24 mouse cellular contexts compared by ENCODE assay signal in the genomic region with DNA sequence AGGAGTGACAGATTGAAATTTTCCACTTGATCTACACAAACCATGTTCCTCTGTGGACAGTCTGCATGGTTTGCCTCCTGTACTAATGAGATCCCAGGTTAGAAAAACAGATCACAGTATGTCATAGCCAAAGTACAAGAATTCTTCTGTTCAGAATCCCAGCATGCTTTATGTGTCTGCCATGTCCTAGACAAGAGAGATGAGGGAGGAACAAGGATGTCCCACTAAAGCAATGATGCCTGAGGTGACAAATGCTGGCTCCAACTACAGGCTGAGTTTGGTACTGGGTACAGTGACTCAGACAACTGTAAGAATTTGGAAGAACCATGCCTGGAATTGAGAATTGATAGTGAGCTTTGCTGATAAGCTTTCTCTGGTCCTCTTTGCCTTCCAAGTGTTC. TPM values are rescaled to one million over a fixed set of nuclear protein-coding genes. Genes with fewer than 3 reads are reported as not detected.
A peak's percentile ranks its signal among the peaks of the same experiment; 100 is the strongest.
DNase-seq lines count a peak whose midpoint lies in the region; ATAC-seq and TF ChIP-seq lines count a peak whose summit lies in the region.
"Had no signal": no experiment of that assay in that cellular context is flagged by ENCODE, and none has a peak within 500 bp of the region (broad histone marks: within the 10 kb centered on the region; RNA-seq: fewer than 3 reads in every experiment).

No protein-coding gene starts in this region.

- intact Hi-C loops in heart, adult 2 months (cut with DNase I) = no loop called here

- H3K79me2 ChIP-seq in heart, adult 2 months (replicated peaks; ENCODE audit: control insufficient read depth, insufficient read depth, low read length) = no peaks in the 10 kb centered on the region; the same call in 1 of the 2 replicates
- H3K79me2 ChIP-seq in liver, adult 2 months (ENCODE audit: control insufficient read depth, insufficient read depth, low read length) = peaks cover 45% of the 10 kb centered on the region

- TF ChIP-seq CTCF in heart, adult 2 months (IDR thresholded peaks at IDR 0.05) = no peak; the same call in 1 of the 2 replicates
- no peak for TF ChIP-seq CTCF in liver, adult 2 months (IDR thresholded peaks at IDR 0.05; ENCODE audit: low read depth, low read length)
- peak; percentile 13; the same call in 1 of the 2 replicates for TF ChIP-seq CTCF in midbrain, postnatal 0 days (IDR thresholded peaks at IDR 0.05)
- peak; percentile 39 for TF ChIP-seq CTCF in stomach, postnatal 0 days (IDR thresholded peaks at IDR 0.05; ENCODE audit: low read depth)

- no peaks in the 10 kb centered on the region; the same call in 1 of the 2 replicates for H3K36me3 ChIP-seq in heart, adult 2 months (ENCODE audit: control insufficient read depth, insufficient read depth, low read length)
- H3K36me3 ChIP-seq in liver, adult 2 months (ENCODE audit: control insufficient read depth, insufficient read depth, low read length) = peaks cover 3% of the 10 kb centered on the region
- no peaks in the 10 kb centered on the region for H3K36me3 ChIP-seq in liver, embryonic 11.5 days (ENCODE audit: control insufficient read depth, insufficient read depth, low read length)
- no peaks in the 10 kb centered on the region for H3K36me3 ChIP-seq in midbrain, postnatal 0 days (ENCODE audit: insufficient read depth, low read length)
- no peaks in the 10 kb centered on the region for H3K36me3 ChIP-seq in midbrain, embryonic 13.5 days
- H3K36me3 ChIP-seq in stomach, postnatal 0 days (ENCODE audit: control insufficient read depth, insufficient read depth, low read length) = no peaks in the 10 kb centered on the region
- H3K36me3 ChIP-seq: forebrain, embryonic 10.5 days; heart, embryonic 15.5 days; liver, embryonic 13.5 days; midbrain, embryonic 12.5 days; neural tube, embryonic 15.5 days had no signal

- H3K4me3 ChIP-seq in heart, adult 2 months = no peak overlapping the region
- no peak overlapping the region for H3K4me3 ChIP-seq in liver, adult 2 months (ENCODE audit: insufficient read depth, low read depth, low read length)
- H3K4me3 ChIP-seq in liver, embryonic 11.5 days (ENCODE audit: low read depth, low read length) = no peak overlapping the region
- H3K4me3 ChIP-seq in midbrain, postnatal 0 days (ENCODE audit: low read depth, low read length) = no peak overlapping the region
- no peak overlapping the region for H3K4me3 ChIP-seq in midbrain, embryonic 13.5 days (replicated peaks)
- H3K4me3 ChIP-seq in stomach, postnatal 0 days (ENCODE audit: low read depth, low read length) = no peak overlapping the region
- H3K4me3 ChIP-seq: forebrain, embryonic 10.5 days; heart, embryonic 15.5 days; liver, embryonic 13.5 days; midbrain, embryonic 12.5 days; neural tube, embryonic 15.5 days had no signal

- no peak overlapping the region for H3K4me2 ChIP-seq in liver, embryonic 11.5 days
- H3K4me2 ChIP-seq in midbrain, postnatal 0 days (ENCODE audit: low read depth, low read length, poor library complexity, severe bottlenecking) = no peak overlapping the region
- H3K4me2 ChIP-seq in midbrain, embryonic 13.5 days (replicated peaks) = no peak overlapping the region
- H3K4me2 ChIP-seq in stomach, postnatal 0 days (replicated peaks; ENCODE audit: low read depth) = no peak overlapping the region
- H3K4me2 ChIP-seq: heart, embryonic 15.5 days; liver, embryonic 13.5 days; midbrain, embryonic 12.5 days; neural tube, embryonic 15.5 days had no signal

- no peak overlapping the region for H3K9ac ChIP-seq in heart, adult 2 months (ENCODE audit: low read depth, low read length)
- H3K9ac ChIP-seq in liver, adult 2 months (ENCODE audit: low read depth, low read length) = no peak overlapping the region
- H3K9ac ChIP-seq in liver, embryonic 11.5 days (ENCODE audit: low read depth, low read length) = no peak overlapping the region
- H3K9ac ChIP-seq in midbrain, postnatal 0 days (replicated peaks; ENCODE audit: low read length, poor library complexity, severe bottlenecking) = no peak overlapping the region
- H3K9ac ChIP-seq in midbrain, embryonic 13.5 days (replicated peaks) = no peak overlapping the region
- no peak overlapping the region for H3K9ac ChIP-seq in stomach, postnatal 0 days (ENCODE audit: low read length)
- H3K9ac ChIP-seq: forebrain, postnatal 0 days; heart, embryonic 15.5 days; liver, embryonic 13.5 days; midbrain, embryonic 12.5 days; neural tube, embryonic 15.5 days had no signal

- no peaks in the 10 kb centered on the region for H3K27me3 ChIP-seq in heart, adult 2 months (ENCODE audit: control insufficient read depth, insufficient read depth, low read length)
- no peaks in the 10 kb centered on the region for H3K27me3 ChIP-seq in liver, adult 2 months (ENCODE audit: control insufficient read depth, insufficient read depth, low read length)
- H3K27me3 ChIP-seq in liver, embryonic 11.5 days (replicated peaks; ENCODE audit: control insufficient read depth, insufficient read depth, low read length) = no peaks in the 10 kb centered on the region
- no peaks in the 10 kb centered on the region for H3K27me3 ChIP-seq in midbrain, postnatal 0 days (ENCODE audit: insufficient read depth, low read length)
- no peaks in the 10 kb centered on the region for H3K27me3 ChIP-seq in midbrain, embryonic 13.5 days
- H3K27me3 ChIP-seq in stomach, postnatal 0 days (ENCODE audit: control insufficient read depth, insufficient read depth, low read length) = no peaks in the 10 kb centered on the region
- H3K27me3 ChIP-seq: CH12.LX; liver, embryonic 13.5 days; midbrain, embryonic 12.5 days; neural tube, embryonic 15.5 days had no signal

- TF ChIP-seq EP300 in heart, adult 2 months (IDR thresholded peaks at IDR 0.05; ENCODE audit: insufficient read depth, low read depth, low read length) = no peak
- no peak for TF ChIP-seq EP300 in stomach, postnatal 0 days (optimal IDR thresholded peaks at IDR 0.05)

- H3K4me1 ChIP-seq in heart, adult 2 months (ENCODE audit: control insufficient read depth, insufficient read depth, low read length) = no peaks in the 10 kb centered on the region; the same call in 1 of the 2 replicates
- H3K4me1 ChIP-seq in liver, adult 2 months (ENCODE audit: control insufficient read depth, insufficient read depth, low read length) = peaks cover 50% of the 10 kb centered on the region
- H3K4me1 ChIP-seq in liver, embryonic 11.5 days (replicated peaks; ENCODE audit: control insufficient read depth, insufficient read depth, low read length) = no peaks in the 10 kb centered on the region
- H3K4me1 ChIP-seq in midbrain, postnatal 0 days (ENCODE audit: insufficient read depth, low read length) = no peaks in the 10 kb centered on the region
- H3K4me1 ChIP-seq in midbrain, embryonic 13.5 days (replicated peaks) = no peaks in the 10 kb centered on the region
- H3K4me1 ChIP-seq in stomach, postnatal 0 days (replicated peaks; ENCODE audit: control insufficient read depth, insufficient read depth) = no peaks in the 10 kb centered on the region
- H3K4me1 ChIP-seq: heart, embryonic 15.5 days; liver, embryonic 13.5 days; neural tube, embryonic 15.5 days had no signal

- H3K9me3 ChIP-seq in liver, embryonic 11.5 days (ENCODE audit: control insufficient read depth, low read length) = no peaks in the 10 kb centered on the region
- no peaks in the 10 kb centered on the region for H3K9me3 ChIP-seq in midbrain, postnatal 0 days (ENCODE audit: low read length)
- no peaks in the 10 kb centered on the region for H3K9me3 ChIP-seq in midbrain, embryonic 13.5 days
- H3K9me3 ChIP-seq in stomach, postnatal 0 days (ENCODE audit: control insufficient read depth, low read length) = no peaks in the 10 kb centered on the region
- H3K9me3 ChIP-seq: forebrain, embryonic 10.5 days; heart, embryonic 15.5 days; liver, embryonic 13.5 days; midbrain, embryonic 12.5 days; neural tube, embryonic 15.5 days had no signal

- no peak for TF ChIP-seq POLR2A in heart, adult 2 months (IDR thresholded peaks at IDR 0.05; ENCODE audit: insufficient read depth, low read depth, low read length)
- no peak for TF ChIP-seq POLR2A in liver, adult 2 months (IDR thresholded peaks at IDR 0.05; ENCODE audit: extremely low read depth, insufficient read depth, low read length)

- peak overlapping the region; percentile 29; the same call in 1 of the 2 replicates for H3K27ac ChIP-seq in heart, adult 2 months
- H3K27ac ChIP-seq in liver, adult 2 months (replicated peaks; ENCODE audit: insufficient read depth, low read depth, low read length) = peak overlapping the region; percentile 83
- no peak overlapping the region for H3K27ac ChIP-seq in liver, embryonic 11.5 days (ENCODE audit: low read depth, low read length)
- no peak overlapping the region for H3K27ac ChIP-seq in midbrain, postnatal 0 days (ENCODE audit: low read depth, low read length)
- H3K27ac ChIP-seq in midbrain, embryonic 13.5 days = no peak overlapping the region
- H3K27ac ChIP-seq in stomach, postnatal 0 days (replicated peaks) = no peak overlapping the region
- H3K27ac ChIP-seq: forebrain, embryonic 10.5 days; heart, embryonic 15.5 days; liver, embryonic 13.5 days; midbrain, embryonic 12.5 days; neural tube, embryonic 15.5 days had no signal

- ATAC-seq in liver, embryonic 11.5 days (replicated peaks; ENCODE audit: low FRiP score) = no peak
- ATAC-seq in midbrain, postnatal 0 days (ENCODE audit: low FRiP score) = no peak
- no peak for ATAC-seq in midbrain, embryonic 13.5 days
- no peak for ATAC-seq in stomach, postnatal 0 days (ENCODE audit: low FRiP score, low TSS enrichment)
- ATAC-seq: forebrain, postnatal 0 days had no signal

- DNase-seq in heart, adult 2 months = no peak
- no peak for DNase-seq in heart, adult 18-20 months
- no peak for DNase-seq in liver, adult 2 months (ENCODE audit: extremely low read depth, low read depth, low spot score)
- DNase-seq in liver, embryonic 11.5 days (ENCODE audit: low spot score) = no peak
- no peak for DNase-seq in midbrain, postnatal 0 days (ENCODE audit: low spot score)
- DNase-seq in stomach, postnatal 0 days (ENCODE audit: low spot score) = no peak
- DNase-seq in right cerebral cortex, postnatal 25 days = no peak
- DNase-seq: adrenal gland, postnatal 14 days; B cell, adult 2 months; cerebellum, adult 2 months; forebrain, postnatal 0 days; gastrocnemius, postnatal 36 days; heart, postnatal 36 days; kidney, adult 2 months; kidney, postnatal 10 days; layer of hippocampus, postnatal 36 days; liver, embryonic 13.5 days had no signal

RNA-seq across cellular contexts. Expression of gene Arhgap42, which starts 24.6 kb away (rescaled TPM):
- 1 to 10 TPM; 8.0 to 8.3 TPM for total RNA-seq in heart, adult 2 months (2021)
- polyA plus RNA-seq in heart, adult 2 months (2012; rRNA removed) = 1.7 and 4.1 TPM in 2 replicates
- 1 to 10 TPM; 8.0 to 9.8 TPM for total RNA-seq in heart, adult 18-20 months (2021)
- total RNA-seq in liver, adult 2 months (2014; rRNA removed) = 28.1 and 30.1 TPM in 2 replicates
- polyA plus RNA-seq in liver, adult 2 months (2012; rRNA removed) = 20.3 and 21.8 TPM in 2 replicates
- polyA plus RNA-seq in liver, embryonic 11.5 days (2014; fragmentation: Nextera tagmentation; extraction: Ambion mirVana) = 14.8 and 16.2 TPM in 2 replicates
- 9.0 and 11.2 TPM in 2 replicates for total RNA-seq in midbrain, postnatal 0 days (2014; rRNA removed)
- 11.3 and 11.7 TPM in 2 replicates for polyA plus RNA-seq in midbrain, postnatal 0 days (2015; fragmentation: Nextera tagmentation; extraction: Ambion mirVana)
- polyA plus RNA-seq in midbrain, embryonic 13.5 days (2015; fragmentation: Nextera tagmentation; extraction: Ambion mirVana) = 15.5 and 19.5 TPM in 2 replicates
- polyA plus RNA-seq in stomach, postnatal 0 days (2015; fragmentation: Nextera tagmentation; extraction: Ambion mirVana) = 19.8 and 21.7 TPM in 2 replicates
- total RNA-seq: CH12.LX, MEL had no signal

Comparison
In these comparisons a context has a peak if more than half of its experiments do, and no peak if none do; other contexts are left out.
1. H3K27ac ChIP-seq: peak in heart, adult 2 months (single experiment) and liver, adult 2 months (single experiment); none in liver, embryonic 11.5 days (single experiment), midbrain, postnatal 0 days (single experiment), midbrain, embryonic 13.5 days (single experiment) and stomach, postnatal 0 days (single experiment).
2. CTCF ChIP-seq: peak in midbrain, postnatal 0 days (single experiment) and stomach, postnatal 0 days (single experiment); none in heart, adult 2 months (single experiment) and liver, adult 2 months (single experiment).